Mouse (Mus musculus) heart, adult 2 months (tissue): ENCODE results near the gene Rin3.

Experiments
- CTCF ChIP-seq: fragments of 200-600 bp; IDR thresholded peaks from 2 replicates; pipeline ENCODE4 v1.8.1; 2022; ENCODE audit warnings: antibody characterized with exemption, mild to moderate bottlenecking, moderate library complexity
- EP300 ChIP-seq: fragments of 200-500 bp; IDR thresholded peaks from 2 replicates; pipeline ENCODE4 v1.6.1; 2011; ENCODE audit warnings: low read depth, low read length, control low read depth; ENCODE audit not compliant: insufficient read depth
- POLR2A ChIP-seq: fragments of 200-500 bp; IDR thresholded peaks from 2 replicates; pipeline ENCODE4 v1.6.1; 2011; ENCODE audit warnings: mild to moderate bottlenecking, low read depth, low read length, control low read depth; ENCODE audit not compliant: insufficient read depth

- TF ChIP-seq POLR2A (no peak), CTCF (no peak), EP300 (no peak)
Measured at GRCm38 (mm10) chr12:102359390-102359789, 76.5 kb downstream of the Rin3 start.
